Mouse (Mus musculus) G1E (cell line): Measurements from ENCODE around the gene Ppp2r5d.

Experiments
- CTCF ChIP-seq: IDR thresholded peaks from 2 replicates; pipeline ENCODE4 v1.5.1; 2012; ENCODE audit warnings: low read depth, low read length, inconsistent platforms, mixed read lengths
- TAL1 ChIP-seq: conservative IDR thresholded peaks from 2 replicates; pipeline ENCODE4 v1.6.1; 2012; ENCODE audit warnings: low read depth, low read length, inconsistent platforms, mixed read lengths

- TF ChIP-seq TAL1 (no peak), CTCF (no peak)
These were observed 57.6 kb downstream of the Ppp2r5d start for GRCm38 (mm10) chr17:46647279-46647678.
